Mouse (Mus musculus) layer of hippocampus, adult 8-10 months (tissue): ENCODE data around the gene Clybl. TPM values are rescaled to one million over a fixed set of nuclear protein-coding genes. Genes with fewer than 3 reads are reported as not detected.

Source experiments
- DNase-seq, 2 experiments: peaks; one replicate each; pipeline ENCODE4 v3.0.0; 2022; ENCODE audit warnings: low spot score in 2 of 2
- total RNA-seq, 4 experiments: library from RNA; stranded (reverse); gene quantifications; 2 replicates each; pipeline ENCODE4 v1.2.4; 2022

Clybl gene
- 10 to 100 TPM; 28.0 to 33.9 (median 31.6) TPM for total RNA-seq

DNA sequence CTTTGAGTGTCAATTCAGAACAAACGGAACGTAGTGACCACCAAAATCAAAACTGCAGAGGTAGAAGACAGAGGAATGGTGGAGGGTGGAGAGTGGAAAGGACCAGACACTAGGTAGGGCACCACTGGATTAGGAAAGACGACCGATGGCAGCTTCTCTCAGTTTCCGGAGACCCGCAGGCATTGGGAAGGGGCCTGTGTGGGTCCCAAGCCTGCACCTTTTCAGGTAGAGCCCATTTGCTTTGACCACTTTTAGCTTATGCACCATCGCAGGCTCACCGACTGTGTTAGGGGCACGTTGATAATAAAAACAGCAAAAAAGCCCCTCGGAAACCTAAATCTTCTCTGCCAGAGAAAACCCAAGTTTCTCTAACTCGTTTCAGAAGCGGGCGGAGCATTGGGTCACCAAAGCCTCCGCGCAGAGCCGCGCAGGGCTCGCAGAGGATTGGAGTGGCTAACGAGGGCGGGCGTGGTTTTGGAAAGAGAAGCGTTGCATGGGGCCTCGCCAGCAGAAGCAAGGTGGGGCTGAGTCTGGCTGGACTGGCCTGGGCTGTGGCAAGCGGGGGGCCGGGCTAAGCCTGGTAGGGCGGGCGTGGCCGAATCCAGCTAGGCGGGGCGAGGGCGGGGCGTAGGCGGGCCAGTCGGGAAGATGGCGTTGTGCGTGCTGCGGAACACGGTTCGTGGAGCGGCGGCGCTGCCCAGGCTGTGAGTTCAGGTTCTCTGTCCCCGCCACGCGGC, at the start of gene Clybl:
TSS of gene Clybl (plus strand) at position 627 of the 737 bp plus-strand sequence.
- DNase-seq = peak; percentile 84 to 90

DNA sequence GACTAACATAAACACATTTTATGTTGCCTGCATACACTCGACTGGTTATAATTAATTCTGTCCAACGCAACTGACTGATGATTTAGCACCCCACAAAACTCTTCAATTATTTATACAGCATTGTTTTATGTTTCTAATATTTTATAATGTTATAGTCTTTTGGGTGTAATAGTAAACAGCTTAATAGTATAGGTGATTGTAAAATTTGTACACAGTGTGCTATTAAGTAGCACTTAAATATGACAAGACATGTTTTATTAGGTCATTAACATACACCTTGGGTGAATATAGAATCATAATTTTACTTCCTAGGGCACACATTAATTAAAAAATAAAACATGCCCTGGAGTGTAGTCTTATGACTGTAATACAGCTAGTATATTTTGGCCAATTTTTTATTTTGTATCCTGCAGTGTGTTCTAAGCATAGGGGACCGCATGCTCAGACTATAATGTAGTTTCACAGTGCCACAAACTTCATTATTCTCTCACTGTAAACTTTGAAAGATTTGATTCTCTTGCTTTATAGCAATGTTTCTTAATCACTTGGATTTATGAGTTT, 45.1 kb upstream of the Clybl start:
- no peak for DNase-seq

DNA sequence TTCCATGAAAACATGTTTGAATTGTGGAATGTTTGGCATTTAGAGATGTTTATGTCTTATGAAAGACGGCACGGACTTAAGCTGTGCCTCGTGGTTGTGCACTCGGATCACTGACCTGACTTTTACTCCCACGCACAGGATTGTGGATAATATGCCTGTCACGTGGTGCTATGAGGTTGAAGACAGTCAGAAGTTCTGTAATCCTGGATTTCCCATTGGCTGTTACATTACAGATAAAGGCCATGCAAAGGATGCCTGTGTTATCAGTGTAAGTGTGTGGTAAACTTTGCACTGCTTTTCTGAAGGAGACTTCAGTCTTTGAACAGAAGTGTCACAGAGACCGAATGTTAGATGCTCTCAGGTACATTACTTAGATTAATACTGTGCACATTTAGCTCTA, 44.3 kb upstream of the Clybl start:
- no peak for DNase-seq

DNA sequence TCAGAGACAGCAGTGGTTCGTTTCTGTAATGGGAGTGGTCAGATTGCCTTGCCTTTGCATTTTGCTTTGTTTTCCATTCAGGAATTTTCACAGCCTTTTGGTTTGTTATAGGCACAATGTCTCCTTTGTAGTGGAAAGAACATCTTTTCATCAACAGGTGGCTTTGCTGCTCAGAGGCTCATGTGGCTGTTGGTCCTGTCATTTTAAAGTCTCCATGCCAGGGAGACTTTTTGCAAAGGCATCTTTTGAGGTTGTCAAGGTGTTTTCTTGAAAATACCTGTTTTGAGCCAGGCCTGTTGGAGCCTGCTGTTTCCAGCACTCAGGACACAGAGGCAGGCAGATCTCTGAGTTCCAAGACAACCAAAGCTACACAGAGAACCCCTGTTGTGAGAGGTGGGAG, 41.4 kb upstream of the Clybl start:
- no peak for DNase-seq

DNA sequence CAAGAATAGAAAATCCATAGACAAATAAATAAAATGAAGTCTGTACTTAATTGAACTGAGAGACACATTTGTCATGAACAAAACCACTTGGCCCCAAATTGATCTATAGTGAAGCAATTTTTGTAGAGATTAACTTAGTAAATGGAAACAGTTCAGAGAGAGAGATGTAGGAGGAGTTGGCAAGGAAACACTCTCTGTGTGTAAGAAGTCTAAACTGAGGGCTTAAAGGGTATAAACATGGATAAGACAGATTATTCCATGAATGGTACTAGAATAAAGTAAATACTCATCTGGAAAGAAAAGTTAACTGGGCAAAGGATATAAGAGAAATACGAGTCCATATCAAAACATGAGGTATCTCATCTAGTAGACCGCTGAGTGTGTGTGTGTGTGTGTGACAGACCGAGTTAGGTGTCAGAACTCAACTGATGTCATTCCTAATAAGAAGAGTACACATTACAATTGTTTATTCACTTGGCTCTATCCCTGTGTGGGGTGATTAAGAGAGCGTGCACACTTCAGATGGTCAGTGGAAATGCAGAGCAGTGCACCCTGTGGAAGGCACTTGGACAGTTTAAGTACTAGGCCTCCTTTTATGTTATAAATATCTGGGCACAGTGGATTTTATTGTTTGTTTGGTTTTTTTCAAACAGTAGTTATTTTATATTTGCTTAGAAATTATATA, 37.8 kb upstream of the Clybl start:
- DNase-seq = no peak

DNA sequence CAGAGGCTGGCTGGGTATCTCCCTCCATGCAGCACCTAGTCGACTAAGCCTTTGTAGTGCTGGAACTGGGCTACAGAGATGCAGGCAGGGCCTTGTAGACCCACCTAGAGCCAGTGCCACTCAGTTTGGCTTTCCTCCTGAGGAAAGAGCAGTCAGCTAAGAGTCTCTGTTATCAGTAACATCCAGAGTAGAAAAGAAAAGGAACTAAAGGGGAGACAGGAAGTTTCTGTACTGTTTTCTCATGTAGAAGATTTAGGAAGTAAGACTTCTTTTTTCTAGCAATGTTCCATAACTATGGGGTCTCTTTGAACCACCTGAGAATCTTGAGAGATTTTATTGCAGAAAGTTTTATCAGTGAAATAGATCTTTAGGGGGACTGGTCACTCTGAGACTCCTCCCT, 36.1 kb upstream of the Clybl start:
- no peak for DNase-seq

DNA sequence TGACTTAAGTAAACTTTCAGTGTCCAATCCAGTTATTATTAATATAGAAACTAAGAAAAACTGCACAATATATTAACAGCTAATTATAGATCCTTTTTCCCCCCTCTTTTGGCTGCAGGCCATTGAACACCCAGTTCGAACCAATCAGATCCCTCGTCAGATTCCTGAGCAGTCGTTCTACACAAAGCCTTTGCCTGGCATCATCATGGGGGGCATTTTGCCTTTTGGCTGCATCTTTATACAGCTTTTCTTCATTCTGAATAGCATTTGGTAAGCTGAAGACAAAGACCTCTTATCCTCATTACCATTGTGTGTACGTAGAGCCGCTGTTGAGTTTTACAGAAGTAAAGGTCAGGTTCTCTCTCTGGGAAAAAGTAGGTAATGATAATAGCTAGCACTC, 30.9 kb upstream of the Clybl start:
- no peak for DNase-seq

DNA sequence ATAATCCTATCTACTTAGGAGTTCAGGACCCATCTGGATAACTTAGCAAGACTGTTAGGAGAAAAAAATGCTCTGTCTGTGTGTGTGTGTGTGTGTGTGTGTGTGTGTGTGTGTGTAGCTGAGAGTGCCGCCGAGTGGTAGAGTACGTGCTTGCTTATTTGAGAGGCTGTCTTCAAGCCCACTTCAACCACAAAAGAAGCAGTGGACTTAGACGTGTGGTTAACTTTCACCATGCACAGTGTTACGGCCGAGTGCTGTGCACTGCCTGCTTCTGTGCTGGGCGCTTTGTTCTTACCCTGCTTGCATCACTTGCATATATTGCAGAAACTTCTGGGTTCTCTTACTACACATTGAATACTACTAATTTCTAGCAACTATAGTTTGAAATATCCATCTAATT, 23.8 kb upstream of the Clybl start:
- no peak for DNase-seq

DNA sequence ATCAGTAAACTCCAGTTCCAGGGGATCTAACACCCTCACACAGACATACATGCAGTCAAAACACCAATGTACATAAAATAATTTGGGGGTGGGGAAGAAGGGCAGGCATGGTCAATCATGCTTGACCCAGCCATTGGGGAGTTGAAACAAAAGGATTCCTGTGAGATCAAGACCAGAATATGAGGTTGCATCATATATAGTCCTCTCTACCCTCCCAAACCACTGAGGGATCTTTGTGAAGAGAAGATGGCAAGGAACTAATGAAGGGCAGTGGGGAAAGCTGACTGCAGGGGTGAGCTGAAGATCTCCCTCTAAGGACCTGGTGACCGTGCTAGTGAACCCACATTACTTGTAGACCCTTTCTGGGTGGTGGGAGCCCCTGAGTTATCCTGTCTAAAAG, 20.6 kb upstream of the Clybl start:
- DNase-seq = no peak

DNA sequence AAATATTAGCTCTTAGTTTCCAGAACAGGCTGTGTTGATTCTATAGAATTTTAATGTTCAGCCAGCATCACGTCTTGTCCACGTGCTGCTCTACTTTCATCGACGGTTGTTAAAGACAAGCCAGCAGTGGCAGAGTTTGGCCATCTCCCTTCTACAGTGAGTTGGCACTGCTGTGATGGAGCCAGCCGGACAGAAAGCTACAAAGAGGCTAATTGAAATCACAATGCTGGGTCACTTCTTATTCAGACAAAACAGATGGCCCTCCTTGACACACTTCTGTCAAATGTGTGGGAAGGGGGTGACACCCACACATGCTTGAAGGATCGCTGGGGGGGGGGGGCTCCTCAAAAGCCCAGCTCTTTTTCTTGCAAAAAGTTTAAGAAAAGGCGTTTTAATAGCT, 12.6 kb upstream of the Clybl start:
- DNase-seq = no peak

DNA sequence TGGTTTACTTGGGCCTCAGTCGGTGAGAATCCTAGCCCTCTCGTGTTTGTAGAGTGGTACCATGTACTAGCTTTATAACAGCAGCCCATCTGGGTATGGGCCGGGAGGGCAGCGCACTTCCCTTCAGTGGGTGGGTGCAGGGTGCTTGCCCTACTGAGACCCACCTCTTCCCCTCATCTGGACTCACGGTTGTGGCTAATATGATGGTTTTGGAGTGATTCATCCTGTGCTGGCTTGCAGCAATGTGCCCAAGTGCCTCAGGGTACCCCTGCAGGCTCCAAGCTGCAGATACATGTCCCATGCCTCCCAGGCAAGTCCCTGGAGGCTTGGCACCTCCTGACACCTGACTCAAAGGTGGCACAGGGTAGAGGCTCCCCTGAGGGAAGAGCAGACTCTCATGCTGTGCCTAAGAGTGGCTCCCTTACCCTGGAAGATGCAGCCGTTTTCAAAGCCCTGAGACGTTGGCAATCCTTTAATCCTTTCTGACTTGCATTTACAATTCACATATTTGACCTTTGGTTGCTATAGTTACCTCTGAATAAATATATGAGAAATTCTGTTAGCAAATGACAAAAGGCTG, 11.2 kb upstream of the Clybl start:
- no peak for DNase-seq

DNA sequence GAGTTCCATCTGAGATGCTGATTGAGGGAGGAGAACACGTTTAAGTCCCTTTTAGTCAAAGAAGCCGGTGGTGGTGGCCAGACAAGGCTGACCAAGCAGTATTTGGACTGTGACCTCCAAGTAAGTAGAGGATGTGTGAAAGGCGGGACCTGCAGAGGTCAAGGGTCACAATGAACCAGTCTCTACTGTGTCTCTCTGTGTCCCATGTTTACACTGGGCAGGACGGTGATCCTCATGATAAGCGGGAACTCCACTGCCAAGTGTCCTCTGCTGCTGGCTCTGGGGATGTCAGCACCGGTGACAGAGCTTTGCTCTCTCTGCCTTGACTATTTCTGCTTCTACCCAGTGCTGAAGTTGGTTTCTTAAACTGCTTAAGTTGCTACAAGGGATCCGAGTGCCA, 10.5 kb upstream of the Clybl start:
- DNase-seq = no peak

DNA sequence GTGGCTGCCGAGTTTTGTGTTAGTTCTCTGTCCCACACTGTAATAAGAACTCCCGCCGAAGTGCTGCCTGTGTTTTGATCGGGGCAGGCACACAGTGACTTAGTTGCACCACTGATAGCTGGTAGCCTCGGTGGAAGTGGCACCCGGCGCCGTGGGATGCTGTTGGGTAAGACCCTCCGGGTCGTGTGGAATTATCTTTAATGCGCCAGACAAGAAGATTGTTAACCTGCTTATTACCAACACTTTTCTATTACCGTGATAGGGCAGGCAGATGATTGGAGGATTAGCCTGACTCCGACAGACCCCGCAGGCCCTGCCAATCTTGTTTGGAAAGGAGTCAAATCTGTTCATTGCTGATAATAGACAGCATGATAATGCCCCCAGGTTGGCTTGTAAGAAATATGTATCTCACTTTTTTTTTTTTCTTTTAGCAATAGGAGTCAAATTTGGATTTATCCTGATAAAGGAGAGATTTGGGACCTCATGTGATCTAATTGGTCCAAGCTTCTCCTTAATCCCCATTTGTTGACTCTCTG, 5.2 kb upstream of the Clybl start:
- no peak for DNase-seq

DNA sequence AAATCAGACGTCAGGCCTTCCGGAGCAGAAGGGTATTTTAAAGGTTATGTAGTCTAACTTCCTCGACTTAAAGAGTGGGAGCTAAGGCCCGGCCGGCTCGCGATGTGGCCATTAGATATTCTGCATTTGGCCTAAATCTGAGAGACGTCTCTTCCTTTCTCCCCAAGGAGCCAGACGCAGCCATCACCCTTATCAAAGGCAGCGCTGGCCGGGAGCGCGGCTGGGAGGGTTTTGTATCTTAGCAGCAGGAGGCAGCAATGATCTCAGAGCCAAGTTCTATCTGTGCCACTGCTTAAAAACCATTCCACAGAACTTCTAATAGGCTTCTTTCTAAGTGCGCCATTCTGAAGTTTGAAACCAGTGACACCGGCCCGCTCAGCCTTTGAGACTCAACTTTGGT, 2.2 kb upstream of the Clybl start:
- no peak for DNase-seq

DNA sequence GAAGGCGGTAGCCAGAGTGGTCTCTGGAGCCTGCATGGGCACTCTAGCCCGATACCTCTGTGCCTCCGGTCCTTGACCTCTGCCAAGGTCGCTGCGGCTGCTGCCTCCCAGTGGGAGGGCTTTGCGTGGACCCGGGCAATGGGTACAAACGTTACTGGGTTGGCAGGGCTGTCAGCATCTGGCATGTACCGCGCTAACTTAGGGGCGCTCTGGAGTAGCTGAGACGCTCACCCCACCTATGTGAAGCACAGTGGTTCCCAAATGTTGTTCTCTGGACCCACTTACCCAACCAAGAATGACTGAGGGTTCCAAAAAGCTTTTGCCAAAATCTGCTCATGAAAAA, 282 bp downstream of the Clybl start:
- no peak for DNase-seq

DNA sequence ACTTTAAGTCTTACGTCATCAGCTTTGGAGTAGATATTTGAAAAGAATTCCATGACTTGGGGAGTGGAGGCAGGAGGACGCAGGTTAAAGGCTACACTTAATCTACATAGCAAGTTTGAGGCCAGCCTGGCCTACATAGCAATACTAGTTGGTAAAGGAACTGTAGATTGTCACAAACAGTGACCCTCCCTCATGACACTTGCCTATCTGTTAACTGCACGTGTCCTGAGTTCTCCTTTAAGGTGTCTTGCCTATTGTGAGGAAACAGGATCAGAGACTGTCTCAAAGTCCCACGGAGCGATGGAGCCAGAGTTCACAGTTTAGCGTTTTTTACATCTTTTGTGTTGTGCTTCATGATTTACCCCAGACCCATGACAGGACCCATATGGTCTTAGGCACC, 716 bp downstream of the Clybl start:
- DNase-seq = no peak

DNA sequence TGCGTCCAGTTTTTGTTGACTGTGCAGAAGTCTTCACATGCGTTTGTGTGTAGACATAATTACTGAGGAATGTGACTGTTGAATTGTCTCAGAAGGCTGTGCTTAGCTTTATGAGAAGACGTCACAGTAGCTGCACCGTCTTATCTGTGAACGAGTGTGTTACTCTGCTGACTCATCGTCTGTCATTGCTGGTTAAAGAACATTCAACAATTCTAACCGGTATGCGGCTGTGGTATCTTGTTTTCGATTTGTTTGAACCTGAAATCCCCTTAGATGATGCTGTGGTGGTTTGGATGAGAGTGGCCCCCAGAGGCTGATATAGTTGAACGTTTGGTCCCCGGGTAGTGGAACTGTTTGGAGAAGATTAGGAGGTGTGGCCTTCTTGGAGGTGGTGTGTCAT, 2.5 kb downstream of the Clybl start:
- no peak for DNase-seq

DNA sequence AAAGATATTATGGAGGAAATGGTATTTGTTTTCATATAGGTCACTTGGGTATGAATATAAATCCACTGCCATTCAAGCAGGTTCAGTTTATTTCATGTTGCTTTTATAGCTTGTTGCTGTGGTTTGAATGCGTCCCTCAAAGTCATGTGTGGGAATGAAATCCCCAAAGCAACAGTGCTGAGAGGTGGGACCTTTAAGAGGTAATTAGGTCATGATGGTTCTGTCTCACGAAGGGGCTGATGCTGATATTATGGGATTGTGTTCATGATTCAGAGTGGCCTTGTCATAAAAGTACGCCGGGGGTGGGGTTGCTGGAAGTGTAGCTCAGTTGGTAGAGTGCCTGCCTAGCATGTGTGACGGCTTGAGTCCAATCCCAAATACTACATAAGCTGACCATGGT, 6.7 kb downstream of the Clybl start:
- DNase-seq = no peak

DNA sequence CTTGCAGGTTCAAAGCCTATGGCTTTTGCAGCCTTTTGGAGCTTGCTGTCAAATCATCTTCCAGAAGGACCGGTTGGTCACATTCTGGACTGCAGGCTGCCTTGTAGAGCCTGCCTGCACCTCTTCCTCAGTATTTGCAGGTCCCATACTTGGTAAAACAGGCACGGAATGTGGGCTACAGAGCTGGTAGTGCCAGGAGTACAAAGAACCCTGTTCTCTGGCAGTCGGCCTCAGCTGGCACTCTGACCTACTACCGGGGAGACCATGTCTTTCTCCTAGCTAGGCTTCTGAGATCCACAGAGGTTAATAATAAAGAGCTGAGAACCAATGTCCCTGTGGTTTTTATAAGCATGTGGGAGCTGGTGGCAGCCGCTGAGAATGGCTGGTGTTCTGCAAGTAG, 8.4 kb downstream of the Clybl start:
- no peak for DNase-seq

DNA sequence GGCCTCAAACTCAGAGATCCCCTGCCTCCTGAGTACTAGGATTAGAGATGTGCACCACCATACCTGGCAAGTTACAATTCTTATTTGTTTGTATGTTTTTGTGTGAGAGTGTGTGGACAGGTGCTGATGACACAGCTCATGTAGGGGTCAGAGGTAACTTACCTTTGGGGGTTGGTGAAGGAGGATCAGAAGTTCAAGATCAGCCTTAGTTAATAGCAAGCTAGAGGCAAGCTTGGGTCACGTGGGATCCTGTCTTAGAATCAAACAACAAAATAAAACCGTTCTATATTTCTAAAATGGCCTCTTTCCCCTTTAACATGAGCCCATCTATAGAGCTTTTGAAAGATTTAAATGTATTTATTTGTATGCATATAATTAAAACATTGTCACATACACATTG, 9.0 kb downstream of the Clybl start:
- DNase-seq = no peak

DNA sequence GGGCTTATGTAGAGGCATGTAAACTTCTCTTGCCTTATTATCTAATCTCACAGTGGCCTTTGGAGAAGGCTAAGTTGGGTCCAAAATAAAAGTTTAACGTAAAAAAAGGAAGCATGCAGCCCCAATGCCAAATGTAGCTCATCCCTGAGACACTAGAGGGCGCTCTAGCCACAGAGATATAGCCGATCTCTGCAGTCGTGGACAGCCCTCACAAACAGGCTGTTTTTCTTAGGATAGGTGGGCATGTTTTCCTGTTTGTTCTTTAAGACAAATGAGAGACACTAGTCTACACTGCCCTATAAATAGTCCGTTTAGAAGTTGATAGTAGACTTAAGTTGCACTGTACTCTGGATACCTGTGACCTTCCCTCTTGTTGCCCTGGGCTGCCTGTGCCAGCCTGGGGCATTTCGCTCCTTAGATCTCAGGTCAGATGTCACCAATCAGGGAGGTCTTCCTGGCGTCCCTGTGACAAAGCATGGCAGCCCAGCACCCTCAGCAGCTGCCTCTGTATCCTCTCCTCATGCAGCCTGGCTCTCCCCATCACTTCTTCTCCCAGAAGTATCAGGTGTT, 9.5 kb downstream of the Clybl start:
- DNase-seq = peak in 1 of 2 experiments; percentile 62

DNA sequence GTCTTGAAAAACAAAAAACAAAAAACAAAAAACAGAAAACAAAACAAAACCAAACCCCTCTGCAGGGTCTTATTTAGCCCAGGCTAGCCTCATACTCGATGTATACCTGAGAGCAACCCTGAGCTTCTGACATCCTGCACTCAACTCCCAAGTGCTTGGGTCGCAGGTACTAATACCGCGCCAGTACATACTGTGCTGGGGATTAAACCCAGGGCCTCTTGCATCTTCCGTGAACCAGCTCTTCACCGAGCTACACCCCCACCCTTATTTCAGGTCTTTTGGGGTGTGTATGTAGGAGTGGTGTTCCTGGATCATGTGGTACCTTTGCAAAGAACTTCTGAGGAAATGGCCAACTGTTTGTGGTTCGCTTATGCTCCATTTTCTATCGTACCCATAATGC, 13.1 kb downstream of the Clybl start:
- DNase-seq = no peak
